Mouse (Mus musculus): Measurements from ENCODE around the gene Evi5. TPM values are rescaled to one million over a fixed set of nuclear protein-coding genes. Genes with fewer than 3 reads are reported as not detected.

Gene Evi5
- total RNA-seq, 2 experiments from 2014 or later, result 71.4 to 78.3 TPM

DNA sequence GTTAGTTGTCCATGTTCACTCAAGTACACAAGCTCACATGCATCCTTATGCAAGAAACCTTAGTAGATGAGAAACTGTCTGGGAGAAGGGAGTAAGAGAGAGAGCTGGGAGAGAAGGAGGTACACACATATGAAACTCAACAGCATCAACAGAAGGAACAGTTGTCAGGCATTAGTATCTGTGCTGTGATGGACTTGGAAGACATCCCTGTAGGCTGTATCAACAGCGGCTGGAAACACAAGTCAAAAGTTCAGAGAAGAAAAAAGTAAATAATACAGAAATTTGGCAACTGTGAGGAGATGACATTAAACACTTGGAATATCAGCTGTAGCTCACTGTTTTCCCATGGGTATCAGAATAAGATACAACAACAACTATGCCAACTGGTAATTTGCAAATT, 40.6 kb downstream of the Evi5 start:
- no peak for DNase-seq (ENCODE audit: low spot score in 2 of 2)
- intact Hi-C loops (cut with DNase I), result no loop called here

- intact Hi-C loops (cut with DNase I), result no loop called here
- no peak for DNase-seq (ENCODE audit: low spot score in 2 of 2)
These were observed 43.6 kb downstream of the Evi5 start for GRCm38 (mm10) chr5:107831351-107831750.

- DNase-seq (ENCODE audit: low spot score in 2 of 2), result no peak
- intact Hi-C loops (cut with DNase I), result no loop called here
These were observed 44.8 kb downstream of the Evi5 start, which contains the start of gene Ube2d2b for GRCm38 (mm10) chr5:107829998-107830560. Gene Ube2d2b, plus strand, starts transcription at chr5:107830099.

DNA sequence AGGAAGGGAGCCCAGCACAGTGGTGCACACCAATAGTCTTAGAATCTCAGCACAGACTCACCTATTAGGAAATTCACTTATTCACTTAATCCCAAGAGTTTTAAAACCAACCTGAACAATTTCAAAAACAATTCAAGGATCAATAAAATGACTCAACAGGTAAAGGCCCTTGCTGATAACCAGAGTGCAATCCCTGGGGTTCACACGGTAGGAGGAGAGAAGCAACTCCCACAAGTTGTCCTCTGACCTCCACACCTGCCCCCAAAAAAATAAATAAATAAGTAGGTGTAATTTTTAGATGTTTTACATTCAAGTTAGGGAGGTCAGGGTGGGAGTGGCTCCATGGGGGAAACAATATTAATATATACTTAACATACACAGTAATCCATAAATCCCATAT, 52.4 kb downstream of the Evi5 start:
- DNase-seq (ENCODE audit: low spot score in 2 of 2), result no peak
- intact Hi-C loops (cut with DNase I), result no loop called here

GRCm38 (mm10) chr5:107814651-107815050, 60.3 kb downstream of the Evi5 start:
- no peak for DNase-seq (ENCODE audit: low spot score in 2 of 2)
- intact Hi-C loops (cut with DNase I), result no loop called here

GRCm38 (mm10) chr5:107807496-107807895, 67.4 kb downstream of the Evi5 start:
- intact Hi-C loops (cut with DNase I), result no loop called here
- DNase-seq (ENCODE audit: low spot score in 2 of 2), result no peak

DNA sequence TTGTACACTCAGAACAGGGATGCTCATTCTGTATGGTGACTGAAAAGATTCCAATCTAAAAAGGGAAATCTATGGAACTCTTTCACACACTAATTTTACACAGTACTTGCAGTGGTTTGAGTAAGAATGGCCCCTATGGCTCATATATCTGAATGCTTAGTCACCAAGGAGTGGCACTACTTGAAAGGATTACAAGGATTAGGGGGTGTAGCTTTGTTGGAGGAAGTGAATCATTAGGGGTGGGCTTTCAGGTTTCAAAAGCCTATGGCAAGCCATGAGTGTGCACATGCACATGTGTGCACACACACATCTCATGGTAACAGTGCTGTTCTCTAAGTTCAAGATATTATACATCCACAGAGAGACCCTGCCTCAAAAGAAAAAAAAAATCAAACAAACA, 72.3 kb downstream of the Evi5 start:
- peak in 1 of 2 experiments; percentile 31 for DNase-seq (ENCODE audit: low spot score in 2 of 2)
- intact Hi-C loops (cut with DNase I), result loop anchor here (5.0 kb wide), 2 partner anchors 70 to 90 kb away; no protein-coding TSS in a partner anchor

DNA sequence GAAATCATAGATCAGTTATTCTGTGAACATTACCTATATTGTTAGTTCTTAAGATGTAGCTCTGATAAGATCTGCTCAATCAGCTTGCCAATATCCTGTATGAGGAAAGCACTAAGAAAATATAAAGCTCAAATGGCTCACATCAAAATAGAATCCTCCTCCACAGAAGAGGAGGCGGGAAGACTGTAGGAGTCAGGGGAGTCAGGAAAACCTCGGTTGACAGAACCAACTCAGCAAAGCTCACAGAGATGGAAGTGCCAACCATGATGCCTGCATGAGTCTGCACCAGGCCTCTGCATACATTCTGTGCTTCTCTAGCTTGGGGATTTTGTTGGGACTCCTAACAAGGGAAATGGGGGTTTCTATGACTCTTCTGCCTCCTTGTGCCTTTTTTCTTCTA, 73.7 kb downstream of the Evi5 start:
- DNase-seq (ENCODE audit: low spot score in 2 of 2), result peak in 1 of 2 experiments; percentile 53
- intact Hi-C loops (cut with DNase I), result loop anchor here (5.0 kb wide), 2 partner anchors 71 to 91 kb away; no protein-coding TSS in a partner anchor

- intact Hi-C loops (cut with DNase I), result loop anchor here (10.0 kb wide), 1 partner anchor 193 kb away; no protein-coding TSS in a partner anchor
- no peak for DNase-seq (ENCODE audit: low spot score in 2 of 2)
These were observed 76.6 kb downstream of the Evi5 start for GRCm38 (mm10) chr5:107798290-107798689.

DNA sequence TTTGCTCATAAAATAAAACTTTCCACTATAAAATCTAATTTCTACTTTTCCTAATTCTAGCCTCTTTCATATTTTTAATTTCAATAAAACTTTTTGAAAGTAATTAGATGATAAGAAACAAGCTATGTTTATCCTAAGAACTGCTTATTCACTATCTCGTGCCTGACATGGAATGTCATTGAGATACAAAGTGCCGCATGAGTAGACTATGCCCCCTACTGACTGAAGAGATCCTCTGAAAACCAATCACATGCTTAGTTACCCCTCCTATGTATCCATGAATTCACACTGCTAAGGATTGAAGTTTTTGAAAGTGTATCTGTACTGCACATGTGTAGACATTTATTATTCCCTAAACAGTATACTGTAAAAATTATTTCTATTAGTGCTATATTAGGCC, 81.0 kb downstream of the Evi5 start:
- intact Hi-C loops (cut with DNase I), result loop anchor here (10.0 kb wide), 1 partner anchor 189 kb away; no protein-coding TSS in a partner anchor
- no peak for DNase-seq (ENCODE audit: low spot score in 2 of 2)

DNA sequence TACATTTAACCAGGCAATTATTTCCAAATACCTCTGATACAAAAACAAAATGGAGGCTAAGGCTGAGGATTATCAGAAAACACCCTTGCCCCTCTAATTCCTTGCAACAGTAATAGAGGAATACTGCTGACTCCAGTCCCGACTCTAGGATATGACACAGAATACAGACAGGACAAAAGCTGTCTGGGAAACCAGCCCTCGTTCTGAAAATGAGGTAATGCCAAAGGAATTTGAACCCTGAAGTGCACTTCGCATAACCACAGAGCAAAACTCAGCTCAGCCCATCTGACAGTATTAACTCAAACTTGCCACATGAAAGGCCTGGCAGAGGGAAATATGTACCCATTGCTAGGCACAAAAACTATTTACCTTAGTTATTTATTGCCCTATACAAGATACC, 81.6 kb downstream of the Evi5 start:
- DNase-seq (ENCODE audit: low spot score in 2 of 2), result no peak
- intact Hi-C loops (cut with DNase I), result loop anchor here (10.0 kb wide), 1 partner anchor 188 kb away; no protein-coding TSS in a partner anchor

GRCm38 (mm10) chr5:107792516-107792915, 82.4 kb downstream of the Evi5 start:
- DNase-seq (ENCODE audit: low spot score in 2 of 2), result no peak
- intact Hi-C loops (cut with DNase I), result loop anchor here (10.0 kb wide), 1 partner anchor 188 kb away; no protein-coding TSS in a partner anchor

DNA sequence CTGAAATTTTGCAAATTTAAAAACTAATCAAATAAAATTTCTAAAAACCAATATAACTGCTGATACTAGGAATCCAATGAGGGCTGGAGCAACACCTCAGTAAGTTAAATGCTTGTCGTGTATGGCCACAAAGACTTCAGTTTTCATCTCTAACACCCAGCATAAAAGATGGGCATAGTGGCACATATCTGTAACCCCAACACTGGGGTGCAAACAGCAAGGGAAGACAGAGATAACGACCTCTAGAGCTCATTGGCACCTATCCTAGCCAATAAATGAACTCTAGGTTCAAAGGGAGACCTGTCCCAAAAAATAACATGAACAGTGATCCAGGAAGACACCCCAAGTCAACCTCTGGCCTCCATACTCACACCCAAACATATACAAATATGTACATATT, 82.9 kb downstream of the Evi5 start:
- no peak for DNase-seq (ENCODE audit: low spot score in 2 of 2)
- intact Hi-C loops (cut with DNase I), result loop anchor here (10.0 kb wide), 1 partner anchor 187 kb away; no protein-coding TSS in a partner anchor

- intact Hi-C loops (cut with DNase I), result no loop called here
These were observed 85.4 kb downstream of the Evi5 start for GRCm38 (mm10) chr5:107789492-107789891.

DNA sequence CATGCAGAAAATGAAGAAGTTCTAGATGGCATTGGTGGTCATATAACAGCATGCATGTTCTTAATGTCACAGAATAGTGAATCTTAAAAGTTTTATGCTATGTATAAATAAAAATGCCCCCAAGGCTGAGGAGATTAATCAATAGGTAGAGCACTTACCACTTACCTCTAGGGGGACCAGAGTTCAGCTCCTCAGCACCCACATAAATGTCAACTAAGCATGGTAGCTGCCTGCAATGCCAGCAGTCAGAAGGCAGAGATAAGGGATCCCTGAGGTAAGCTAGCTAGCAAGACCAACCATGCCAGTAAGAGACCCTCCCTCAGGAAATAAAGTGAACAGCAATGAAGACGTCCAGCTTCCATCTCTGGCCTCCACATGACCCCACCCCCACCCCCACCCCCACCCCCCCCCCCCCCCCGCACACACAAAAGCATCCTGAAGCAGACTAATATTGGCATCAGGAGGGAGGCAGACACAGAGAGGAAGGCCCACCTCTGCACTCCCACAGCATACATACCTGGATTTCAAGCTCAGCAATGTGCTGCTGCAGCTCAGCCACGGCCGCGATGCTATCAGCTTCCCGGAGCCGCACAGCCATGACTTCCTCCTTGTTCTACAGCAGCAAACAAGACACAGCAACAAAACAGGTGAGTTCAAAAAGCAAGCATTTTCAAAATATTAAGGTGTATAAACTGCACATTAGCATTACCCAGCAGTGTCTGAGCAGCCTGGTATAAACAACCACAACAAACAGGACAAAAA, 87.0 kb downstream of the Evi5 start:
- intact Hi-C loops (cut with DNase I), result no loop called here
- no peak for DNase-seq (ENCODE audit: low spot score in 2 of 2)

More at GRCm38 (mm10) chr5:107789492-107789891, 85.4 kb downstream of the Evi5 start:
- no peak for DNase-seq (ENCODE audit: low spot score in 2 of 2)

- DNase-seq (ENCODE audit: low spot score in 2 of 2), result no peak
- intact Hi-C loops (cut with DNase I), result no loop called here
These were observed 92.5 kb downstream of the Evi5 start for GRCm38 (mm10) chr5:107782360-107782759.

GRCm38 (mm10) chr5:107778763-107779162, 96.1 kb downstream of the Evi5 start:
- intact Hi-C loops (cut with DNase I), result no loop called here
- DNase-seq (ENCODE audit: low spot score in 2 of 2), result no peak

GRCm38 (mm10) chr5:107777545-107777830, 97.4 kb downstream of the Evi5 start:
- intact Hi-C loops (cut with DNase I), result no loop called here
- no peak for DNase-seq (ENCODE audit: low spot score in 2 of 2)

DNA sequence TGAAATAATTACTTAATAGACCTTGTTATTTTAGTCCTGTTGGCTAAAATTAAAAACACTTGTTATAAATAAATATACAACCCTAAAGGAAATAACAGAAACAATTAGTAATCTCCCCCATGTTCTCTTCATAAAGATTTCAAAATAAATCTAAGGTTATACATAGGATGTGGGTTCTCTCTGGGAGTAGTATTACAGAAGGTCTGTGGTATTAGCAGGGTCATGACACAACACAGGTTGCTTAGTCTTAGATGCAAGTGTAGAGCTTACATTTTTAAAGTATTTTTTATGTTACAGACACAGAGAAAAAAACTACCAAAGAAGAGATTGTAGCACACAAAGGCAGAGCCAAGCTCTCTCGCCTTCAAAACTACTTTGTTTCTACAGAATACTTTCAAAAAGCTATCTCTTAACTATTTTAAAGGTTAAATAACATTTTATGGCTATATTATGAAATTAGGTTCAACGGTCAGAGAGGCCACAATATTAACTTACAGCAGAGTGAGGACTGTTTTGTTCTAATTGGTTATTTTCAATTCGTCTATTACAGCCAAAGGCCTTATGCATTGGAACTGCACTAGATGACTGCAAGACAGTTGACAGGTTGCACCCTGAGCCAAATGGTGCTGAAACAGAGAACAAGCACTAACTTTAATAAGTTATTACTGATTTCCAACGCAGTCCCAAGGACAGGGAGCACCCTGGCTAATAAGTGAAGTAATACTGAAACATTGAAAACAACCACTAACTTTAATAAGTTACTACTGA, 97.9 kb downstream of the Evi5 start:
- intact Hi-C loops (cut with DNase I), result no loop called here
- no peak for DNase-seq (ENCODE audit: low spot score in 2 of 2)

DNA sequence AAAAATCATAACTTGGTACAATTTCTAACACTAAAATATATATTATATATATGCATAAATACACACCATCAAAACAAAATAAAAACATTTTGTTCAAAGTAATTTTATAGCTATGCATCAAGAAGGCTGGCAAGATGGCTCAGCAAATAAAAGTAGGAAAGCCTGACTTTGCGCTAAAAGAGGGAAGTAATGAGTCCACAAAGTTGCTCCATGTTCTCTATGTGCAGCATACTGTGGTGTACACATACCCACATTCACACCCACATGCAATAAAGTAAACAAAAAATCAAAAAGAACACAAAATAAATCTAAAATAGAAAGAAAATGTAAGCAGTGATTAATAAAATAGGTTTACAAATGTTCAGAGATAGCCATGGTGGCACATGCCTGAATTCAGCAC, 99.0 kb downstream of the Evi5 start:
- intact Hi-C loops (cut with DNase I), result no loop called here
- no peak for DNase-seq (ENCODE audit: low spot score in 2 of 2)
